10 mouse cellular contexts compared by ENCODE assay signal in the genomic region with DNA sequence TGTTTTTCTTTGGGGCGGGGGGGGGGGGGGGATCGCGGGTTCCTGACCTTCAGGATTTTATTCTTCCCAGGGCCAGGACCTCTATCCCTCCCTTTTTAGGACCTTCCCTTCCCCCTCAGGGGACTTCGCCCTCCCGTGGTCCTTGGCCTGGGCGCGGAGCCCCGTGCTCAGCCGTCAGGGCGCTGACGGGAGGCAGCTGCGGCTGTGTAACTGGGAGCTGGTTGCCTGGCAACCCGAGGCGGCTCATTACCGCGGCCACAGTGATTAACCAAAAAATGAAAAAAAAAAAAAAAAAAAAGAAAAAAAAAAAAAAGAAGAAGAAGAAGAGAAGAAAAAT. TPM values are rescaled to one million over a fixed set of nuclear protein-coding genes. Genes with fewer than 3 reads are reported as not detected.
DNase-seq lines count a peak whose midpoint lies in the region; ATAC-seq lines count a peak whose summit lies in the region.
"Had no signal": no experiment of that assay in that cellular context is flagged by ENCODE, and none has a peak within 500 bp of the region (broad histone marks: within the 10 kb centered on the region; RNA-seq: fewer than 3 reads in every experiment).

No protein-coding gene starts in this region.

- peak overlapping the region; percentile 23 for H3K4me3 ChIP-seq in kidney, embryonic 15.5 days (replicated peaks)
- no peak overlapping the region for H3K4me3 ChIP-seq in midbrain, embryonic 16.5 days (ENCODE audit: low read depth, low read length)
- H3K4me3 ChIP-seq in liver, embryonic 12.5 days, result no peak overlapping the region

- H3K27ac ChIP-seq in kidney, embryonic 15.5 days, result peak overlapping the region; percentile 84
- H3K27ac ChIP-seq in midbrain, embryonic 16.5 days (ENCODE audit: low read length), result no peak overlapping the region
- H3K27ac ChIP-seq in liver, embryonic 12.5 days, result no peak overlapping the region

- H3K36me3 ChIP-seq in kidney, embryonic 15.5 days, result no peaks in the 10 kb centered on the region
- no peaks in the 10 kb centered on the region for H3K36me3 ChIP-seq in midbrain, embryonic 16.5 days (ENCODE audit: control insufficient read depth, insufficient read depth, low read length)
- no peaks in the 10 kb centered on the region for H3K36me3 ChIP-seq in liver, embryonic 12.5 days

- DNase-seq in urinary bladder, postnatal 14 days (ENCODE audit: low spot score), result peak; percentile 49
- DNase-seq in urinary bladder, postnatal 10 days (ENCODE audit: low spot score), result no peak
- peak; percentile 58 to 65 for DNase-seq in heart, adult 18-20 months
- DNase-seq in spleen, postnatal 14 days (ENCODE audit: low spot score in 2 of 2), result no peak

- H3K9ac ChIP-seq in kidney, embryonic 15.5 days, result no peak overlapping the region
- no peak overlapping the region for H3K9ac ChIP-seq in midbrain, embryonic 16.5 days (ENCODE audit: low read depth, low read length)
- H3K9ac ChIP-seq in liver, embryonic 12.5 days, result no peak overlapping the region

- peak; percentile 63 for ATAC-seq in kidney, embryonic 15.5 days (replicated peaks; ENCODE audit: low FRiP score)
- ATAC-seq in midbrain, embryonic 16.5 days, result no peak
- no peak for ATAC-seq in erythroid progenitor cell, adult 5-6 weeks (replicated peaks; ENCODE audit: low FRiP score, poor library complexity, severe bottlenecking)
- no peak for ATAC-seq in liver, embryonic 12.5 days

- peaks cover 97% of the 10 kb centered on the region for H3K27me3 ChIP-seq in kidney, embryonic 15.5 days
- peaks cover 30% of the 10 kb centered on the region for H3K27me3 ChIP-seq in midbrain, embryonic 16.5 days (ENCODE audit: control insufficient read depth, insufficient read depth, low read depth, low read length)
- H3K27me3 ChIP-seq in liver, embryonic 12.5 days (replicated peaks), result peaks cover 100% of the 10 kb centered on the region

- WGBS in kidney, embryonic 15.5 days, result 0% methylated on average over 16 of the region's 16 CpGs
- WGBS in midbrain, embryonic 16.5 days, result under 1% methylated on average over 16 of the region's 16 CpGs
- WGBS in liver, embryonic 12.5 days (ENCODE audit: insufficient replicate concordance), result 3% methylated on average over 16 of the region's 16 CpGs

- H3K4me1 ChIP-seq in kidney, embryonic 15.5 days, result peaks cover 64% of the 10 kb centered on the region
- peaks cover 23% of the 10 kb centered on the region for H3K4me1 ChIP-seq in midbrain, embryonic 16.5 days (ENCODE audit: control insufficient read depth, insufficient read depth, low read length)
- H3K4me1 ChIP-seq in liver, embryonic 12.5 days, result no peaks in the 10 kb centered on the region

- H3K9me3 ChIP-seq in kidney, embryonic 15.5 days (replicated peaks), result no peaks in the 10 kb centered on the region
- H3K9me3 ChIP-seq in midbrain, embryonic 16.5 days (replicated peaks; ENCODE audit: control insufficient read depth, low read length, poor library complexity, severe bottlenecking), result no peaks in the 10 kb centered on the region
- no peaks in the 10 kb centered on the region for H3K9me3 ChIP-seq in liver, embryonic 12.5 days (replicated peaks)

- H3K4me2 ChIP-seq in kidney, embryonic 15.5 days, result peak overlapping the region; percentile 54
- peak overlapping the region; percentile 38 for H3K4me2 ChIP-seq in midbrain, embryonic 16.5 days (ENCODE audit: low read length)
- no peak overlapping the region for H3K4me2 ChIP-seq in liver, embryonic 12.5 days

RNA-seq across cellular contexts. Expression of a gene that starts 15.1 kb away (rescaled TPM):
- not detected for total RNA-seq in heart, adult 18-20 months (2021)
- polyA plus RNA-seq in kidney, embryonic 15.5 days (2015; fragmentation: Nextera tagmentation; extraction: Ambion mirVana), result 90.8 and 96.1 TPM in 2 replicates
- 22.5 and 23.8 TPM in 2 replicates for polyA plus RNA-seq in midbrain, embryonic 16.5 days (2015; fragmentation: Nextera tagmentation; extraction: Ambion mirVana)
- not detected in 2 replicates for total RNA-seq in erythroid progenitor cell, adult 5-6 weeks (2015; ENCODE audit: low replicate concordance)
- total RNA-seq in erythroid progenitor cell, adult 5-6 weeks (2017; ENCODE audit: low replicate concordance), result not detected in 2 replicates
- not detected in 2 replicates for polyA plus RNA-seq in liver, embryonic 12.5 days (2016; fragmentation: Nextera tagmentation; extraction: Ambion mirVana)
- polyA plus RNA-seq: large intestine, adult 2 months; spleen, adult 2 months had no signal

Comparison
In these comparisons a context has a peak if more than half of its experiments do, and no peak if none do; other contexts are left out.
1. DNase-seq: peak in urinary bladder, postnatal 14 days (single experiment) and heart, adult 18-20 months (2 of 2); none in urinary bladder, postnatal 10 days (single experiment) and spleen, postnatal 14 days (0 of 2).
2. RNA of a gene that starts 15.1 kb away (polyA plus RNA-seq): 90.8 to 96.1 TPM in kidney, embryonic 15.5 days and 22.5 to 23.8 TPM in midbrain, embryonic 16.5 days; not detected in liver, embryonic 12.5 days; every median in the first group is over 10 times any median in the second.